26 mouse cellular contexts compared by ENCODE assay signal in the genomic region with DNA sequence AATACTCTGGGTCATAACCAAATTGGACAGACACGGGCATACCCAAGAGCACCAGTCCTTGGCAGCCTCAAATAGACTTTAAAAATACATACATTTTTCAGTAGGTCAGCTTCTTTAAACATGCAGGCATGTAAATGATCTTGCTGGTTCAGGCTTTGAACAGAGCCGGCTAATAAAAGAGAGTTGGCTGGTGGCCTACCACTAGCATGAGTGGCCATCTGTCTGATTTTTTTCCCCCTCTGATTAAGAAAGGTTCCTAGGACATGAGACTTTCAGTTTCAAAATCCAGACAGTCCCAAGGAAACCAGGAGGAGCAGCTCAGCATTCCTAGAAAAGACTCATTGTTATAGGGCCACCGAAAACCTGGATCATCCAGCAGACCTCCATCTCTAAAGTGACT. TPM values are rescaled to one million over a fixed set of nuclear protein-coding genes. Genes with fewer than 3 reads are reported as not detected.
DNase-seq lines count a peak whose midpoint lies in the region; ATAC-seq lines count a peak whose summit lies in the region.
"Had no signal": no experiment of that assay in that cellular context is flagged by ENCODE, and none has a peak within 500 bp of the region (broad histone marks: within the 10 kb centered on the region; RNA-seq: fewer than 3 reads in every experiment).

No protein-coding gene starts in this region.

- WGBS in hindbrain, embryonic 11.5 days, result 75% methylated on average over 3 of the region's 3 CpGs

- H3K4me2 ChIP-seq in hindbrain, embryonic 11.5 days (replicated peaks; ENCODE audit: low read depth, low read length), result no peak overlapping the region
- H3K4me2 ChIP-seq: embryonic facial prominence, embryonic 15.5 days; heart, embryonic 11.5 days; heart, embryonic 15.5 days; hindbrain, embryonic 15.5 days; kidney, embryonic 15.5 days had no signal

- H3K27me3 ChIP-seq in hindbrain, embryonic 11.5 days (ENCODE audit: control insufficient read depth, insufficient read depth, low read length), result peaks cover 16% of the 10 kb centered on the region
- H3K27me3 ChIP-seq: heart, embryonic 15.5 days had no signal

- no peak overlapping the region for H3K4me3 ChIP-seq in hindbrain, embryonic 11.5 days (ENCODE audit: low read depth, low read length)
- H3K4me3 ChIP-seq: embryonic facial prominence, embryonic 15.5 days; erythroblast, embryonic 14.5 days; forebrain, embryonic 10.5 days; heart, adult 2 months; heart, embryonic 15.5 days; hindbrain, embryonic 10.5 days; hindbrain, embryonic 15.5 days; kidney, embryonic 15.5 days had no signal

- intact Hi-C loops in gastrocnemius, postnatal 14 days (cut with DNase I; ENCODE audit: low total_unique reads), result no loop called here

- DNase-seq in cerebellum, adult 11-12 months, result peak; percentile 22
- no peak for DNase-seq in cerebellum, postnatal 4 days (ENCODE audit: low spot score in 2 of 2)
- DNase-seq in gastrocnemius, adult 18-20 months (ENCODE audit: low spot score), result peak; percentile 6
- DNase-seq in gastrocnemius, postnatal 14 days, result no peak
- peak; percentile 34 for DNase-seq in cerebellum, adult 9-11 months
- DNase-seq in cerebellum, postnatal 36 days, result peak; percentile 45 to 47
- DNase-seq in hindbrain, embryonic 11.5 days (ENCODE audit: low spot score), result no peak
- DNase-seq in adrenal gland, postnatal 14 days, result no peak
- DNase-seq: adrenal gland, postnatal 25 days; embryo, embryonic 11 days; heart, adult 2 months; heart, postnatal 14 days; kidney, adult 2 months had no signal

- H3K9ac ChIP-seq in hindbrain, embryonic 11.5 days (ENCODE audit: low read depth, low read length), result no peak overlapping the region
- H3K9ac ChIP-seq: embryonic facial prominence, embryonic 15.5 days; heart, embryonic 15.5 days; hindbrain, embryonic 15.5 days; kidney, embryonic 15.5 days had no signal

- no peaks in the 10 kb centered on the region for H3K36me3 ChIP-seq in hindbrain, embryonic 11.5 days (ENCODE audit: control insufficient read depth, insufficient read depth, low read length)
- H3K36me3 ChIP-seq: embryonic facial prominence, embryonic 15.5 days; forebrain, embryonic 10.5 days; heart, embryonic 15.5 days; hindbrain, embryonic 10.5 days; hindbrain, embryonic 15.5 days; kidney, embryonic 15.5 days had no signal

- H3K4me1 ChIP-seq in hindbrain, embryonic 11.5 days (replicated peaks; ENCODE audit: control insufficient read depth, insufficient read depth, low read length), result no peaks in the 10 kb centered on the region
- H3K4me1 ChIP-seq: embryonic facial prominence, embryonic 15.5 days; heart, embryonic 15.5 days; hindbrain, embryonic 10.5 days; kidney, embryonic 15.5 days had no signal

- H3K27ac ChIP-seq in hindbrain, embryonic 11.5 days (ENCODE audit: low read depth, low read length), result no peak overlapping the region
- H3K27ac ChIP-seq: embryonic facial prominence, embryonic 15.5 days; forebrain, embryonic 10.5 days; heart, adult 2 months; heart, embryonic 15.5 days; hindbrain, embryonic 10.5 days; hindbrain, embryonic 15.5 days; kidney, embryonic 15.5 days had no signal

- ATAC-seq in hindbrain, embryonic 11.5 days (ENCODE audit: low FRiP score), result no peak
- ATAC-seq: activated CD4-positive, CD25-positive, alpha-beta regulatory T cell, adult 4 months; intestine, embryonic 16.5 days; Patski had no signal

- H3K9me3 ChIP-seq in hindbrain, embryonic 11.5 days (ENCODE audit: control insufficient read depth, low read length), result no peaks in the 10 kb centered on the region
- H3K9me3 ChIP-seq: embryonic facial prominence, embryonic 15.5 days; forebrain, embryonic 10.5 days; heart, embryonic 15.5 days; hindbrain, embryonic 10.5 days; hindbrain, embryonic 15.5 days; kidney, embryonic 15.5 days had no signal

RNA-seq across cellular contexts. Expression of a gene that starts 15.0 kb away (rescaled TPM):
- 10 to 100 TPM; 28.3 to 30.3 TPM for total RNA-seq in gastrocnemius, adult 18-20 months (2021)
- 10 to 100 TPM; 12.5 to 26.1 TPM for total RNA-seq in gastrocnemius, postnatal 14 days (2021)
- 7.6 and 8.6 TPM in 2 replicates for polyA plus RNA-seq in hindbrain, embryonic 11.5 days (2014; fragmentation: Nextera tagmentation; extraction: Ambion mirVana)
- 17.0 and 17.6 TPM in 2 replicates for total RNA-seq in adrenal gland, postnatal 14 days (2021)
- total RNA-seq: common myeloid progenitor, adult 5-6 weeks; MEL had no signal
- polyA plus RNA-seq: erythroblast, embryonic 14.5 days; Patski had no signal

Comparison
In these comparisons a context has a peak if more than half of its experiments do, and no peak if none do; other contexts are left out.
1. DNase-seq: peak in cerebellum, adult 11-12 months (single experiment), gastrocnemius, adult 18-20 months (single experiment), cerebellum, adult 9-11 months (single experiment) and cerebellum, postnatal 36 days (2 of 2); none in cerebellum, postnatal 4 days (0 of 2), gastrocnemius, postnatal 14 days (single experiment), hindbrain, embryonic 11.5 days (single experiment) and adrenal gland, postnatal 14 days (single experiment).